Mouse (Mus musculus): Measurements from ENCODE around the gene Mroh7. TPM values are rescaled to one million over a fixed set of nuclear protein-coding genes. Genes with fewer than 3 reads are reported as not detected.

Mroh7 gene
- 0.62 and 0.74 TPM in 2 replicates for polyA plus RNA-seq (2012; rRNA removed)

DNA sequence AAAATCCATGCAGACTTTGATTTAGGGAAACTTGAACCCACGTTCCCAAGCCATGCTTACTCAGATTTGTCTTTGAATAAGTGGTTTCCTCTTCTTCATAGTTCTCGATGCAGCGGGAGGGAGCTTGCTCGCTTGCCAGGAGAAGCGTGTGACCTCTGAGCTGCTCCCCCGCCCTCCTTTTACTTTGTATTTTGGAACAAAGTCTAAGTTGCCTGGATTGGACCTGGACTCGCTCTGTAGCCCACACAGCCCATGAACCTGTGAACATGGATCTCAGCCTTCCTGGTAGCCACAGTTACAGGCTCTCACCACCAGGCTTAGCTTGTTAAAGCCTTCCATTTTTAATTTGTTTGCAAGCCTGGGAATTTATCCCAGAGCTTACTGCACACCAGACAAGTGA, at the start of gene Mroh7:
Gene Mroh7, minus strand, starts transcription at position 112 of the 400 bp plus-strand sequence.

DNA sequence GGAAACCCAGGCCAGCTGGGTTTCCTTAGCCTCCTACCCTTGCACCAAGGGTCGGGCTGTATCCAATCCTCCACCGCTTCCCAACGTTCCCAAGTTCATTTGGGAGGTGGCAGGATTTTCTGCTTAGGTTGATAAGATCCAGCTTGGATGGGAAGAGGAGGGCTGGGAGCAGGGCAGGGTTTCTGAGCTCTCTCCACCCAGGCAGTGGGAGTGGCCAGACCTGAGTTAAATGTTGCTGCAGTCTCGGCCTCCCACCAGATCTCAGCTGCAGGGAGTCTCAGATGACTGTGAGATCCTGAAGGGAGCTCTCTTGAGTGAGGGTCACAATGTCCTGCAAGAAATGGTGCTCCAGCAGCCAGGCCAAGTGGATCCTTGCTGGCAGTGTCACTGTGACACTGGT, 2.9 kb upstream of the Mroh7 start, which contains the start of gene Fam151a:
Gene Fam151a, plus strand, starts transcription at position 254 of the 400 bp plus-strand sequence.

DNA sequence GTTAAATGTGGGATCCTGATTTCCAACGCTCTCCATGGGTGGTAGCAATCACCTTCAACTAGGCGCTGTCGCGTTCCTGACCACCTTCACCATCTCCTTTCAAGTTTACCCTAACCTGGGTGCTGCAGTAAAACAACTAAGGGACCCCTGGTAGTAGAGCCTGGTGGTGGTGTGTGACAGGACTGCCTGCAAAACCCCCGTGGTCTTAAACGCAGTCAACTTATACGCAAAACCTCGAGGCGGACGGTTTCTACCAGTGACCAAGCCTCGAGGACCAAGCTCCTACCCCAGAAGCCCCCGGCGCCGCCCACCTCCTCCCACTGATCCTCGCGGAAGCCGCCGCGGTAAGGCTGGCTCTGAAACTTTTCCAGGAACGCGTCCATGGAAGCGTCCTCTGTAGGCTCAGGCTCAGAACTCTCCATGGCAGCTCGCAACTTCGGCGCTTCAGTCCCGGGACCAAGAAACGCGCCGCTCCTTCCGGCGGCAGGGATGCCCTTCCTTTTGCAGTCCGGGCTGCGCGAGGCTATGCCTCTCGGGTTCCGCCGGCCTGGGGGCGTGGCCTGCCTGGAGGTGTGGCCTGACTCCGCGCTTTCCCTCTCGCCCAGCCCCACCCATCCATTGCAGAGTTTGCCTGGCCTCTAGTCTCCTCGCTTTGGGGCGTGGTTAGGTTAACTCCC, 52.1 kb downstream of the Mroh7 start, which contains the start of gene Ttc4:
Gene Ttc4, minus strand, starts transcription at position 503 of the 677 bp plus-strand sequence.

DNA sequence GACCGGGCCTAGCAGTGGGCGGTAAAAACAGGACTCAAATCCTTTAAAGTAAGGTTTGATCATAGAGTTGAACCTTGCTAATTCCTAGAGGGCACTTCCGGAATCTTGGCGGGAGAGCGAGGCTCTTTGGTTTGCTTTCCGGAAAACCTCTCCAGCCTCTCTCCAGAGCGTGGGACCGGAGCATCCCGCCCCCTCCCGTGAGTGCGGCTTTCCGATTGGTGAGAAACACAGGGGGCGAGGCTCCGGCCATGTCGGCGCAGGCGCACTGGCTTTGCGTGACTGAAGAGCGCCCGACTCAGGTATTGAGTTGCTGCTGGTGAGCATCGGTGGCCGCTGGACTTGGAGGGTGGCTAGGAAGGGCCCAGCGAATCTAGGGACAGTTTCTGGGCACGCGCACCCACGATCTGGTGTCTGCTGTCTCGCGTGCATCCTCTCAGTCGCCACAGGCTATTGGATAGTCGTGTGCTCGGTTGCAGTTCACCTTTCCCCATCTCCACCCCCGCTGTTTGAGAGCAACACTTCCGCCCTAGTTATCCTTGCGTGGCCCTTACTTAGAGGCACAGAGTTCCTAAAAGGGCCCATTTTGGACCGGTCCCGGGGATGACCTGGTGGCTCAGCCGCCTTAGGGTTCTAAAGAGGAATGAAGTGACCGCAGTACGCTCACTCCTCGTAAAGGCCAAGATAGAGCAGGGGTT, 79.7 kb downstream of the Mroh7 start, which contains the start of gene Pars2:
Gene Pars2, plus strand, starts transcription at position 237 of the 695 bp plus-strand sequence.

Other genes starting within 250 kb of the Mroh7 start
- not detected in 2 replicates for gene Bsnd, start 238.6 kb downstream of the Mroh7 start, polyA plus RNA-seq (2012; rRNA removed)
- gene Dhcr24, start 169.9 kb downstream of the Mroh7 start, polyA plus RNA-seq (2012; rRNA removed) = 78.7 and 91.7 TPM in 2 replicates
- gene Lexm, start 113.7 kb downstream of the Mroh7 start, polyA plus RNA-seq (2012; rRNA removed) = 0.37 and 0.50 TPM in 2 replicates
- 0.19 and 0.58 TPM in 2 replicates for gene Ttc22, start 108.5 kb downstream of the Mroh7 start, polyA plus RNA-seq (2012; rRNA removed)
- gene Pars2, start 79.9 kb downstream of the Mroh7 start, polyA plus RNA-seq (2012; rRNA removed) = 9.6 and 11.7 TPM in 2 replicates
- gene Ttc4, start 52.0 kb downstream of the Mroh7 start, polyA plus RNA-seq (2012; rRNA removed) = 95.6 and 135 TPM in 2 replicates
- 0.06 TPM in 1 of 2 replicates, not detected in the other for gene Fam151a, start 3.0 kb upstream of the Mroh7 start, polyA plus RNA-seq (2012; rRNA removed)
- 1.4 and 3.5 TPM in 2 replicates for gene Acot11, start 74.1 kb upstream of the Mroh7 start, polyA plus RNA-seq (2012; rRNA removed)
- gene Ssbp3, start 179.8 kb upstream of the Mroh7 start, polyA plus RNA-seq (2012; rRNA removed) = 183 and 250 TPM in 2 replicates